Mouse (Mus musculus) bone marrow macrophage, adult 2 months (primary cell): ENCODE measurements around the gene Cptp. TPM values are rescaled to one million over a fixed set of nuclear protein-coding genes. Genes with fewer than 3 reads are reported as not detected.
A peak's percentile ranks its signal among the peaks of the same experiment; 100 is the strongest.

ENCODE experiments used
- H3K27ac ChIP-seq: 2 replicates; pipeline ENCODE4 v1.5.1; 2012; ENCODE audit warnings: low read depth, low read length; ENCODE audit not compliant: insufficient read depth
- H3K4me1 ChIP-seq: 2 replicates; pipeline ENCODE4 v1.6.1; 2012; ENCODE audit warnings: low read length; ENCODE audit not compliant: control insufficient read depth, insufficient read depth
- H3K4me3 ChIP-seq: 2 replicates; pipeline ENCODE4 v1.5.1; 2012; ENCODE audit warnings: mild to moderate bottlenecking, low read length, moderate library complexity; ENCODE audit not compliant: insufficient read depth
- CTCF ChIP-seq: IDR thresholded peaks from 2 replicates; pipeline ENCODE4 v1.5.1; 2012; ENCODE audit warnings: low read depth, mild to moderate bottlenecking, low read length, moderate library complexity
- POLR2A ChIP-seq: IDR thresholded peaks from 2 replicates; pipeline ENCODE4 v1.6.1; 2012; ENCODE audit warnings: mild to moderate bottlenecking, low read depth, low read length, borderline replicate concordance
- polyA plus RNA-seq: library from polyadenylated mRNA; stranded (reverse); fragments of >200 nt; gene quantifications from 2 replicates; pipeline ENCODE4 v1.2.4, GENCODE M21; 2012; ENCODE audit not compliant: missing spikeins, insufficient read depth, insufficient read length

Gene Cptp
- polyA plus RNA-seq, 1 experiment = 13.9 TPM

DNA sequence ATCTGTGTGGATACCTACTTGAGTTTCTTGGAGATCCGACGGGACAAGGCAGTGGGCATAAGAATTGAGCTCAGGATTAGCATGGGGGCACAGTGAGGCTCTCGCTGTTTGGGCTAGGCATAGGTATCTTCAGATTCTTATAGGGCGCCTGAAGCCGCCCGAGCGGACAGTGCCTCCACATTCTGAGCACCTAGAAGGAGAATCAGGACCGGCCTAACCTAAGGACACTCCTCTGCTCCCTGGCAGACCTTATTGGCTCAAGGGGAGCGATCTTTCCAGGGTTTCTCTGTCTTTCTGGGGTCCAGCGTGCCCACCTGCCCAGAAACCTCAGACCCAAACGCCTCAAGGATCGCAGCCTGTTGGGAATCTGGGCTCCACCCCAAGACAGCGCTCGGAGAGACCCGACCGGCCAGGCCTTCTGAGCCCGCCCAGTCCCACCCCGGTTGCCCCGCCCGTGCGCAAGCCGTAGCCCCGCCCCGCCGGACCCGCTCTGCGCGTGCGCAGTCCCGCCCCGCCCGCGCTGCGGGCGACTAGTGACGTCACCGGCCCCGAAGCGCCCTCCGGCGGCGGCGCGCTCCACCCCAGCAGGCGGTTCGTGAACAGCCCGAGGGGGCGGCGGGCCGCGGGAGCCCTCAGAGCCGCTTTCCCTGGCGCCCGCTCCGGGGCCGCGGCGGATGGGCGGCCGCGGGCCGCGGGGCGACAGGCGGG lies 22.2 kb downstream of the Cptp start, which contains the start of gene Dvl1:
Gene Dvl1, plus strand, starts transcription at position 532 of the 708 bp plus-strand sequence.
- H3K4me3 ChIP-seq = peak within 1 kb of the TSS; percentile 99
- no peak for TF ChIP-seq CTCF
- no peak for TF ChIP-seq POLR2A
- H3K4me1 ChIP-seq = peaks cover 31% of the 10 kb centered on the region
- H3K27ac ChIP-seq = no peak within 1 kb of the TSS

DNA sequence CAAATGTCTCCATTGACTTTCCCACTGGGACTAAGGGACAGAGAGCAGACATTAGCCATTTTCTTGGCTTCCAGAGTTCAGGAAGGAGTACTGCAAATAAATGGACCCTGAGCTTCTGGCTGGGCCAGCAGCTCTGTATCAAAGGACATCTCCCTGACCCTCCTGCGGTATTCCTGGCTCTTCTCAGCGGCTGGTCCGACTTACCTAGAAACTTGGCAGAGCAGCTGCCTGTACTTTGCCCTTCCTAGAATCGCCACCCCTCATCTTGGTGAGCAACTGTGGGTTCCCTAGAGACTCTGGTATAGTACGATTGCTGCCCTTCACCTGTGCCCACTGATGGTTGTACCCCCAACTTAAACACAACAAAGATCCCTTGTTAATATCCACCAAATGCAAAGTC lies 26.0 kb downstream of the Cptp start:
- Histone ChIP-seq H3K4me1 (peaks cover 15% of the 10 kb centered on the region), H3K27ac (no peak overlapping the region), H3K4me3 (no peak overlapping the region)
- no peak for TF ChIP-seq CTCF
- no peak for TF ChIP-seq POLR2A

DNA sequence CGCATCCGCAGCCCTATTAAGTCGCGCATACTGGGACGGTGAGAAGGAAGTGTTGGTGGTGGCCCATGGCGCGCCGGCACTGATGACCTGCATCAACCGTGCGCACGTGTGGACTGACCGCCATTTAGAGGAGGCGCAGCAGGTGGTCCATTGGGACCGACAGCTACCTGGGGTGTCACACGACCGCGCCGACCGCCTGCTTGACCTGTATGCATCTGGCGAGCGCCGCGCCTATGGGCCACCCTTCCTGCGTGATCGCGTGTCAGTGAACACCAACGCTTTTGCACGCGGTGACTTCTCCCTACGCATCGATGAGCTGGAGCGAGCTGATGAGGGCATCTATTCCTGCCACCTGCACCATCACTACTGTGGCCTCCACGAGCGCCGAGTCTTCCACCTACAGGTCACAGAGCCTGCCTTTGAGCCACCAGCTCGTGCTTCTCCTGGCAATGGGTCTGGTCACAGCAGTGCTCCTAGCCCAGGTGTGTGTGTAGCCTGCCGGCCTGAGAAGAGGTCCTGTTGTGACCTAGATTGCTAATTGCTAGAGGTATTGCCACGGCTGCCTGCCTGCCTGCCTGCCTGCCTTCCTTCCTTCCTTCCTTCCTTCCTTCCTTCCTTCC lies 27.5 kb downstream of the Cptp start:
- Histone ChIP-seq H3K4me3 (no peak overlapping the region), H3K27ac (no peak overlapping the region), H3K4me1 (peaks cover 21% of the 10 kb centered on the region)
- TF ChIP-seq POLR2A (no peak), CTCF (no peak)

DNA sequence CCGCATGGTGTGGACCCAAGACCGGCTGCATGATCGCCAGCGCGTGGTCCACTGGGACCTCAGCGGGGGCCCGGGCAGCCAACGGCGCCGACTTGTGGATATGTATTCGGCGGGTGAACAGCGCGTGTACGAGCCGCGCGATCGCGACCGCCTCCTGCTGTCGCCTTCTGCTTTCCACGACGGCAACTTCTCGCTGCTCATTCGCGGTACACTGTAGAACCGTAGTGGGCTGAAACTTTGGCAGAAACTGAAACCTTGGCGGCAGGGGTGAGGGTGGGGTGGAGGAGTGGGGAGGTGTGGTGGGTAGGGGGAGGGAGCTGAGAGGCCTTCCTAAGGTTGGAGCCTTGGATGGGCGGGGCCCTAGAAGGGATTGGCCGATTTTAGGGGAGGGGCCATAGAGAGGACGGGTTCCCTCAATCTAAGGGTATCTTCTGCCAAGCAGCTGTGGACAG lies 28.2 kb downstream of the Cptp start:
- no peak for TF ChIP-seq CTCF
- TF ChIP-seq POLR2A = no peak
- Histone ChIP-seq H3K27ac (no peak overlapping the region), H3K4me1 (peaks cover 17% of the 10 kb centered on the region)

DNA sequence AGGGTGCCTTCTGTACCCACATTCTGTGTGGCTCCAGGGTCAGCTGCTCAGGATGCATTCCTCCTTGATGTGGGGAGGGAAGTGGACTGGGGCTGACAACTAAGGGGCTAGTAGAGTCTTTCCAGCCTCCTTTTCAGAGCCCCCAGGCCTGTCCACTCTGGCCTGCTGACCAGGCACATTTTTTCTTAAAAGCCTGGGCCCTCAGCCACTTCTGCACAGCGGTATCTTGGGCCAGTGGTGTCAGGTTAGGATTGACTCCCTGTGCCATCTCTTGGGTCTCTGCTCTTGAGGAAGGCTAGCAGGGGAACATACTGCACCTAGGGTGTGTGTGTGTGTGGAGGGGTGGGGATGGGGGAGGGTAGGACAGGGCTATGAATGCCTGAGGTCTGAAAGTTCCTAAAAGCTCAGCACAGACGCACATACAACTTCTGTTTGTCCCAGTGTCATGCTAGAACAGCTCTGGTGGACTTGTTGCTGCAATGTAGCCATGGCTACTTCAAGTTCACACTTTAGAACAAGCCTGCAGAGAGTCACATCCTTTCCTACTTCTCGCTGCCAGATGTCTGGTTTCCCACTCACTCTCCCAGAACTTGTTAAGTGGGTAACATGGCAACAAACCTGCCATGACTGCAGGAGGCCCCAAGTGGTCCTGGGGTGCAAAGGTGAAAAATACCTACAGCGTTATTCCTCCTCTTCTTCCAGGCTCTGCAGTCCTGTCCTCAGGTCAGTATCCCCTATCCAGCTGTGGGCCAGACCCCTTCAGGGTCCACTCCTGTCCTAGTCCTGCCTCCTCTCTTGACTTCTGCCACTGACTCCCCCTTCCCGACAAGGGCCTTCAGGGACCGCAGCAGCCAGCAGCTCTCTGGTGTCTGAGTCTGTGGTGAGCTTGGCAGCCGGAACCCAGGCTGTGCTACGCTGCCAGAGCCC lies 28.9 kb downstream of the Cptp start:
- no peak overlapping the region for H3K27ac ChIP-seq
- no peak for TF ChIP-seq POLR2A
- no peak for TF ChIP-seq CTCF
- H3K4me1 ChIP-seq = peaks cover 17% of the 10 kb centered on the region
- H3K4me3 ChIP-seq = peak overlapping the region; percentile 60

More for the DNA sequence above, 28.2 kb downstream of the Cptp start:
- peak overlapping the region; percentile 60 for H3K4me3 ChIP-seq

DNA sequence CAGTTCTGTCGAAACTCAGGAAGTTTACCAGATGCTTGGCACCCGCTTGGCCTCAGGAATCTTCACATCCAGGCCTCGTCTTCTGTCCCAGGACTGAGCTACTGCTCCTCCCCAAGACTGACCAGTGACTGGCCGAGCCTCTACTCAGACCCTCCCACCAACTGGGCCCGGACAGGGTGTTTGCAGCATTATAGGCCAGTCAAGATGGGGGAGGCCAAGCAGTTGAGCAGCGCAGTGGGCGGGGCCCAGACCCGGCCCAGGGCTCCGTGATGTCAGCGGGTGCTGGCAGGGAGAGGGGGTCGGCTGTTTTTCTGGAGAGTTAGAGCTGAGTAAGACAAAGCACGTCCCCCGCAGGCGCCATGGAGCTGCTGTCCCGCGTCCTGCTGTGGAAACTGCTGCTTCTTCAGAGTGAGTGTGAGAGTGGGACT lies 29.7 kb downstream of the Cptp start, which contains the start of gene Mxra8:
Gene Mxra8, plus strand, starts transcription at position 198 of the 428 bp plus-strand sequence.
- Histone ChIP-seq H3K4me3 (peak within 1 kb of the TSS; percentile 60), H3K4me1 (peaks cover 17% of the 10 kb centered on the region), H3K27ac (no peak within 1 kb of the TSS)
- TF ChIP-seq POLR2A (no peak), CTCF (no peak)

DNA sequence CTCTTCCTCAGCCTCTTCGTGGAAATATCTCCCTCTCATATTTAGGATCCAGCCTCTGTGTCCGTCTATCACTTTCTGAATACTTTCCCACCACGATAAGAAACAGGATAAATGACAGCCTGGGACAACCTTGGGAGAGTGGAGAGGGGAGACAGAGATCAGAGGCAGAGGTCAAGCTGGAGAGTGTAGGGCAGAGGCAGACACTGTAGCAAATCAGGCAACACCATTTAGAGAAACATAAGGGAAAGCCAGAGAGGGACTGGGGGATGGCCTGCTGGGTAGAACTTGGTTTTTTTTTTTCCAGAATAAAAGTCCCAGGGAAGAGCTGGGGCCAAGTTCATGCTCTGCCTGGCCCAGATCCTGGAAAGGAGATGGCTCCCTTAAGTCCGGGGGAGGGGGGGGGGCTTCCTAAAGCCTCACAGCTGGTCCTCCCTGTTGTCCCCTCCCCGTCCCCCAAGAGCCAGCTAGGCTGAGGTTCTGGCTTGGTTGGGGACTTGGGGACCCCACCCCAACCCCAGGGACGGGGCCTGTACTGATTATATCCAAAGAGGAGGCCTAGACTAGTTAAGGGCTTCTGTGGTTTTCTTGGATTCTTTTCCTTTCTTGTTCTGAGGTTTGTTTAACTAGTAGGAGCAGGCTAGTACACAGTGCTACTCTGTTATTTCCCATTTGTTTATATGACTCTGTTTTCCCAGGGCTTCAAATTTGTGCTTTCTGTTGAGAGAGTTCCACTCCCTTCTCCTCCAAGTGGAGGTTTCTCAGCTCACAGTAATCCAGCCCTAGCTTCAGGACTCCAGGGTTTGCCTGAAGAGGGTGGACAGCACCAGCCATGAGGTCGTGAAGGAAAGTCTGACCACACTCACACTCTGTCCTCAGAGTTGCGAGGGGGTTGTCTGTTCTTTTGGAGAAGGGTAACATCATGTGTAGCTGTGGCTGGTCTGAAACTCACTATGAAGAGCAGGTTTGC lies 30.8 kb downstream of the Cptp start:
- TF ChIP-seq POLR2A (no peak), CTCF (no peak)
- Histone ChIP-seq H3K4me1 (peaks cover 22% of the 10 kb centered on the region), H3K4me3 (no peak overlapping the region), H3K27ac (no peak overlapping the region)

DNA sequence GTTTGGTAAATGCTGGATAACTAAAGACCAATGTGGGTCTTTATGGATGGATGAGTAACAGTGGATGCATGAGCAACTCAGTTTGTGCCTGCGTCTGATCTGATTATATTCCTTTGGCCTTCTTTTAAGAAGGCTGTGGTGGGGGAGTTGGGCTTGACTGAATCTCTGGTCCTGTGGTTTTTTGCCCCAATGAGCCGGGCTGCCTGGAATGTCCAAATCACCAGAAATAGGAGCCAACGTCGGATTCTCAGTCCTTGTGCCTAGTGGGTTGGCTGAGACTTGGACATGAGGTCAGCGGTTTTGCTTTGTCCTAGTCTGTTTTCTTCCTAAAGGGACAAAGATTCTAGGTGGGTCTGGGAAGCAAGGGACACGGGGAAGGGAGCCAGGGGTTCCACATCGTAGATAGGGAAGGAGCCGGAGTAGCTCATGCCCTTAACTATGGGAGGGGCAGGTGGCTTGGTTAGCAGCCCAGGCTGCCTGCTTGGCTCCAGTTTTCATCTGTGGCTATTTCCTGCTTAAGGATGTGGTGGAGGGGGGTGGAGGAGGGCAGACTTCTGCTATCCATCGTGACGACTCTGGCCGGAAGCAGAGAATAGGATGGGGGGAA lies 31.7 kb downstream of the Cptp start:
- no peak overlapping the region for H3K4me3 ChIP-seq
- TF ChIP-seq POLR2A (no peak), CTCF (no peak)

More for the DNA sequence above, 31.7 kb downstream of the Cptp start:
- H3K27ac ChIP-seq = no peak overlapping the region
- H3K4me1 ChIP-seq = peaks cover 32% of the 10 kb centered on the region
